Mouse (Mus musculus) forebrain, embryonic 14.5 days (tissue): Measurements from ENCODE around the gene Slc6a6. TPM values are rescaled to one million over a fixed set of nuclear protein-coding genes. Genes with fewer than 3 reads are reported as not detected.

Experiments
- ATAC-seq: fragments of 200-750 bp; cut with Nextera tagmentation; 2 replicates; pipeline ENCODE4 v1.8.0; 2017; ENCODE audit warnings: mild to moderate bottlenecking, moderate library complexity
- DNase-seq: peaks from one replicate; pipeline ENCODE4 v3.0.0-alpha.2; 2015; ENCODE audit warnings: low spot score
- H3K27ac ChIP-seq: fragments of 300-500 bp; sonication (generic); 2 replicates; pipeline ENCODE4 v1.5.1; 2014; ENCODE audit warnings: low read depth, mild to moderate bottlenecking, control low read depth, low read length, moderate library complexity
- H3K27me3 ChIP-seq: fragments of 300-500 bp; sonication (generic); replicated peaks from 2 replicates; pipeline ENCODE4 v1.6.1; 2014; ENCODE audit warnings: low read length, control low read depth, mixed read lengths; ENCODE audit not compliant: control insufficient read depth, insufficient read depth
- H3K36me3 ChIP-seq: fragments of 300-500 bp; sonication (generic); 2 replicates; pipeline ENCODE4 v1.6.1; 2014; ENCODE audit warnings: low read length, control low read depth; ENCODE audit not compliant: control insufficient read depth, insufficient read depth
- H3K4me1 ChIP-seq: fragments of 300-500 bp; sonication (generic); 2 replicates; pipeline ENCODE4 v1.6.1; 2014; ENCODE audit warnings: antibody characterized with exemption, low read length, control low read depth; ENCODE audit not compliant: control insufficient read depth, insufficient read depth
- H3K4me2 ChIP-seq: fragments of 300-500 bp; sonication (generic); 2 replicates; pipeline ENCODE4 v1.6.1; 2014; ENCODE audit warnings: mild to moderate bottlenecking, control low read depth, low read length
- H3K4me3 ChIP-seq: fragments of 300-500 bp; sonication (generic); 2 replicates; pipeline ENCODE4 v1.5.1; 2014; ENCODE audit warnings: low read depth, low read length, control low read depth
- H3K9ac ChIP-seq: fragments of 300-500 bp; sonication (generic); 2 replicates; pipeline ENCODE4 v1.6.1; 2014; ENCODE audit warnings: mild to moderate bottlenecking, low read length, control low read depth, moderate library complexity
- H3K9me3 ChIP-seq: fragments of 300-500 bp; sonication (generic); replicated peaks from 2 replicates; pipeline ENCODE4 v1.6.1; 2016; ENCODE audit warnings: low read length, control low read depth, mixed read lengths; ENCODE audit not compliant: control insufficient read depth
- WGBS: fragments of 180-500 bp; shearing (Covaris S2); extraction: QIAGEN DNeasy Blood & Tissue Kit; methylation state at CpG from one replicate; pipeline ENCODE4 v1.1.7; 2014; 5-methylcytosine and 5-hydroxymethylcytosine counted together
- polyA plus RNA-seq: library from polyadenylated mRNA; unstranded; fragments of >200 nt; fragmentation: Nextera tagmentation; extraction: Ambion mirVana; gene quantifications from 2 replicates; pipeline ENCODE4 v1.2.1, GENCODE M21; 2014

Slc6a6 gene
- polyA plus RNA-seq, 1 experiment from 2014 or later: 45.6 TPM

DNA sequence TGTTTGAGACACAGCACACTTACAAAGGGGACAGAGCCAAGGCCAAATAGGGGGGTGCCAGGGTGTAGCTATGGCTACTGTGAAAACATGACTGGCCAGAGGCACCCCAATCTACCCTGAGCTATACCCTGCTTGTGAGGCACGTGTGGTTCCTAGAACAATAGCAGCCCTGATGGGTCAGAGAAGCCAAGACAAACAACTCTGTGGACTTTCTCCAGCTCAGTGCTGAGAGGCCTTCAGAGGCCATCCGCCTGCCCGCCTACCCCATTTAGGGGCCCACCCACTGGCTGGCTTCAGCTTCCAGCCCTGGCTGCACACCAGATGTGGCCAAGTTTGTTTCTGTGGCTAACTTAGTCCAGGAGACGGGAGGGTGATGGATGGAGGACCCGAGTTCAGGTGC, 52.6 kb downstream of the Slc6a6 start:
- no peak overlapping the region for H3K4me3 ChIP-seq
- H3K4me1 ChIP-seq: peaks cover 6% of the 10 kb centered on the region; the same call in 1 of the 2 replicates
- no peak for ATAC-seq
- no peaks in the 10 kb centered on the region for H3K27me3 ChIP-seq
- no peak overlapping the region for H3K4me2 ChIP-seq
- peaks cover 76% of the 10 kb centered on the region for H3K36me3 ChIP-seq
- 73% methylated on average over 5 of the region's 5 CpGs for WGBS
- no peak for DNase-seq
- H3K9me3 ChIP-seq: no peaks in the 10 kb centered on the region
- H3K9ac ChIP-seq: no peak overlapping the region
- no peak overlapping the region for H3K27ac ChIP-seq

GRCm38 (mm10) chr6:91737451-91737850, 53.6 kb downstream of the Slc6a6 start:
- DNase-seq: no peak
- Histone ChIP-seq H3K9ac (no peak overlapping the region), H3K27me3 (no peaks in the 10 kb centered on the region), H3K36me3 (peaks cover 77% of the 10 kb centered on the region), H3K9me3 (no peaks in the 10 kb centered on the region), H3K4me1 (no peaks in the 10 kb centered on the region), H3K4me3 (no peak overlapping the region), H3K27ac (no peak overlapping the region), H3K4me2 (no peak overlapping the region)
- WGBS: 91% methylated on average over 7 of the region's 7 CpGs
- ATAC-seq: no peak

- DNase-seq (no peak), ATAC-seq (no peak)
- H3K27me3 ChIP-seq: no peaks in the 10 kb centered on the region
- no peak overlapping the region for H3K4me3 ChIP-seq
- H3K9me3 ChIP-seq: no peaks in the 10 kb centered on the region
- 15% methylated on average over 5 of the region's 5 CpGs for WGBS
- H3K9ac ChIP-seq: no peak overlapping the region
- H3K36me3 ChIP-seq: peaks cover 83% of the 10 kb centered on the region
- H3K4me1 ChIP-seq: no peaks in the 10 kb centered on the region
- H3K27ac ChIP-seq: no peak overlapping the region
- H3K4me2 ChIP-seq: no peak overlapping the region
Measured at GRCm38 (mm10) chr6:91738058-91738457, 54.2 kb downstream of the Slc6a6 start.

DNA sequence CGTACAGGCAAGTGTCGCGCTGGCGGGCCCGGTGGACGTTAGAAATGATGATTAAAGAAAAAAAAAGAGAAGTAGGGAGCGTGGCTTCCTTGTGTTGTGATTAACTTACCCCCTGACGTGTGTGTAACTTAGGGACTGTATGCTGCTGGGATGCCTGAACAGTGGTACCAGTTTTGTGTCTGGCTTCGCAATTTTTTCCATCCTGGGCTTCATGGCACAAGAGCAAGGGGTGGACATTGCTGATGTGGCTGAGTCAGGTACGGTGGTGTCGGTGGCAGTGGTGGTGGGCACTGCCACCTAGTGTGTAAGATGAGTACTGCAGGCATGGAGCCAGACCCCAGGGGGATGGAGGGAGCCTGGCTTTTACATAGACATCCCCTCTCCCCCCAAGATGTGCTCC, 57.2 kb downstream of the Slc6a6 start:
- Histone ChIP-seq H3K4me1 (no peaks in the 10 kb centered on the region), H3K9me3 (no peaks in the 10 kb centered on the region), H3K36me3 (peaks cover 80% of the 10 kb centered on the region), H3K4me3 (no peak overlapping the region), H3K27ac (no peak overlapping the region), H3K9ac (no peak overlapping the region), H3K4me2 (no peak overlapping the region), H3K27me3 (no peaks in the 10 kb centered on the region)
- ATAC-seq (peak; percentile 75), DNase-seq (peak; percentile 73)
- WGBS: 72% methylated on average over 11 of the region's 11 CpGs

GRCm38 (mm10) chr6:91742466-91742865, 58.6 kb downstream of the Slc6a6 start:
- no peak overlapping the region for H3K4me2 ChIP-seq

GRCm38 (mm10) chr6:91742995-91743394, 59.1 kb downstream of the Slc6a6 start:
- Histone ChIP-seq H3K9me3 (no peaks in the 10 kb centered on the region), H3K27ac (no peak overlapping the region), H3K27me3 (no peaks in the 10 kb centered on the region), H3K36me3 (peaks cover 77% of the 10 kb centered on the region), H3K4me2 (no peak overlapping the region), H3K4me3 (no peak overlapping the region), H3K4me1 (no peaks in the 10 kb centered on the region), H3K9ac (no peak overlapping the region)
- ATAC-seq (no peak), DNase-seq (no peak)
- 87% methylated on average over 8 of the region's 8 CpGs for WGBS

More at GRCm38 (mm10) chr6:91742466-91742865, 58.6 kb downstream of the Slc6a6 start:
- no peaks in the 10 kb centered on the region for H3K4me1 ChIP-seq
- no peak overlapping the region for H3K4me3 ChIP-seq
- 89% methylated on average over 3 of the region's 3 CpGs for WGBS
- no peaks in the 10 kb centered on the region for H3K9me3 ChIP-seq
- H3K36me3 ChIP-seq: peaks cover 77% of the 10 kb centered on the region
- no peak overlapping the region for H3K9ac ChIP-seq
- DNase-seq (no peak), ATAC-seq (no peak)
- no peaks in the 10 kb centered on the region for H3K27me3 ChIP-seq
- no peak overlapping the region for H3K27ac ChIP-seq

- no peak overlapping the region for H3K4me3 ChIP-seq
- 65% methylated on average over 4 of the region's 4 CpGs for WGBS
- no peak for DNase-seq
- H3K4me2 ChIP-seq: no peak overlapping the region
- H3K4me1 ChIP-seq: no peaks in the 10 kb centered on the region
- no peak overlapping the region for H3K27ac ChIP-seq
- H3K27me3 ChIP-seq: no peaks in the 10 kb centered on the region
- H3K9ac ChIP-seq: no peak overlapping the region
- no peaks in the 10 kb centered on the region for H3K9me3 ChIP-seq
- peaks cover 77% of the 10 kb centered on the region for H3K36me3 ChIP-seq
- ATAC-seq: no peak
Measured at GRCm38 (mm10) chr6:91743886-91744285, 60.0 kb downstream of the Slc6a6 start.

GRCm38 (mm10) chr6:91745246-91745645, 61.4 kb downstream of the Slc6a6 start:
- no peak for DNase-seq
- Histone ChIP-seq H3K4me1 (no peaks in the 10 kb centered on the region), H3K27me3 (no peaks in the 10 kb centered on the region), H3K9me3 (no peaks in the 10 kb centered on the region), H3K27ac (no peak overlapping the region), H3K4me2 (no peak overlapping the region), H3K4me3 (no peak overlapping the region), H3K36me3 (peaks cover 76% of the 10 kb centered on the region), H3K9ac (no peak overlapping the region)
- no peak for ATAC-seq
- WGBS: 78% methylated on average over 3 of the region's 3 CpGs

DNA sequence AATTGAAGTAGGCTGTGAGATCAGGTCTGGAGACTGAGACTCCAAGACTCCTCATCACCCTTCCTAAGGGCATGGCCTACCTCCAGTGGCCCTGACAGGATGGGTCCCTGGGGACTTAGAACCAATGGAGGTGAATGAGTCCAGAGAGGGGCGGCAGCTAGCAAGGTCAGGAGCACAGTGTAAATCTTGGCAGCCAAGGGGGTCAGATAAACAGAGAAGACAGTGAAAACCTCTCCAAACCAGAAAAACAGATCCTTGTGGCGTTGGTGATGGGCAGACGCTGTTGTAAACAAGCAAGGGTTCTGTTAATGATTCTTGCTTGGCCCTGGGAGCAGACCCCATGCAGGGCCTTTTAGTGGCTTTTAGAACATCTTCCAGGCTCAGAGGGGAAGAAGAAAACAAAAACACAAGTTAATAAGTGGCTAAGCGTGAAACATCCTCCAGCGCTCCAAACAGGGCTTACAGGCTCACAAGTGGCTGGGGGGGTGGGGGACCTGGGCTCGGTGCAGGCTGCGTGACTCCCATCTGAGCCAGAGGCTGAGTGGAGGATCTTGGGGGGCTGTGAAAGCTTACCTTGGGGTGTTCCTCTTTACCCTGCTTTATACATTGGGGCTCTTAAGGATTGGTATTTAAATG, 62.2 kb downstream of the Slc6a6 start:
- Histone ChIP-seq H3K9me3 (no peaks in the 10 kb centered on the region), H3K27me3 (no peaks in the 10 kb centered on the region), H3K4me1 (no peaks in the 10 kb centered on the region), H3K9ac (no peak overlapping the region), H3K36me3 (peaks cover 77% of the 10 kb centered on the region), H3K4me3 (no peak overlapping the region), H3K4me2 (no peak overlapping the region), H3K27ac (no peak overlapping the region)
- no peak for DNase-seq
- WGBS: 82% methylated on average over 7 of the region's 7 CpGs
- no peak for ATAC-seq
